Mouse (Mus musculus) v-Abl transformed pro-B cells (cell line): ENCODE results near the gene Olfr1175-ps.

ENCODE experiments used
- in situ Hi-C, 2 experiments: fragments of 400-800 bp; cut with MboI; formaldehyde crosslinking; loops; one replicate each; pipeline ENCODE4 v1.15.1; 2025; ENCODE audit not compliant: unreplicated experiment in 2 of 2

Gene Olfr1175-ps

DNA sequence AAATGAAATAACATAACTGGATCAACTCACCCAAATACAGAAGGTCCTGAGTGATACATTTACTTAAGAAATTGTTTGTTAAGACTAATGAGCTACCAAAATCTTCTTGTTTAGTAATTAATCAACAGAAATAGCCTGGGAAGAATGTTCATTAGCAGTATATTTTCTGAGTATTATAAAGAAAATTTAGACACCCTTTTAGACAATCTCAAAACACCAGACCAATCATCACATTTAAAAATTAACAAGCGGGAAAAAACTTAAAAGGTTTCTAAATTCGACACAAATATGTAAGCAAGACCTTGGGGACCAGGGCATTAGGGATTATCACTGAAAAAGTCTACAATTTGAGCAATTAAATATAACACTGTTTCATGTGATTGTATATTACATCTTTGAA lies at the start of gene Olfr1175-ps:
Olfr1175-ps (minus strand) TSS at position 101 of the 400 bp plus-strand sequence.
- in situ Hi-C loops, result no loop called here

DNA sequence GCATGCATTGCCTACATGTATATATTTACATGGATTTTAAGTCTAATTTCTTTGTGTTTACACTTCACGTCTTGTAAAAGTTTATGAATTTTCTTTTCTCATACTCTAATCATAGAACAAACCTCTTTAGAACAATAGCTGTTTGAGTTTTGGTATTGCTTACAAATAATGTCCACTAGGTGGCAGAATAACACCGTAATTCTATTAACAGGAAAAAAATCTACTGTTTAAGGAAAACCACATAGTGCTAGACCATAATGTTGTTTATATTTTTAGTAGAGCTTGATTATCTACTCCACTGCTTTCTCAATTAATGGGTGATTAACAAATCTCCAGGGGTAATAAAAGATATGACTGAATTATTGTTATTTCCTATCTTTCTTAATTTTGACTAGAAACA lies 29.3 kb upstream of the Olfr1175-ps start:
- in situ Hi-C loops, result no loop called here

DNA sequence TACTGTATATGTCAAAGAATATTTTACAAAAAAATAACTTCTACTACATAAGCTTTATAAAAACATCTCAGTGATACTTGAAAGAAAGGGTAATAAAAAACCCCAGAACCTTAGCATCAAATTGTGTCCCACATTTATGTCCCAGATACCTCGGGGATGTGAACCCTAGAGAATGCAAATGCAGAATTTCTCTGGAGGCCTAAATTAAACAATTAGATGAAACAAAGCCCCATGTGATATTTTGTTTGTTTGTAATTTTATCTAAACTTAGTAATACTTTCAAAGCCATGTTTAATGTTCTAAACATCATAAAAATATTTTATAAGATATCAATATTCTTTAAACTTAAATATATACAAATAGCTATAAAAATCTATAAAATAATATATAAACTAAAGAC lies 19.4 kb upstream of the Olfr1175-ps start, which contains the start of gene Olfr1177-ps:
Olfr1177-ps (minus strand) TSS at position 101 of the 400 bp plus-strand sequence.
- in situ Hi-C loops, result no loop called here

DNA sequence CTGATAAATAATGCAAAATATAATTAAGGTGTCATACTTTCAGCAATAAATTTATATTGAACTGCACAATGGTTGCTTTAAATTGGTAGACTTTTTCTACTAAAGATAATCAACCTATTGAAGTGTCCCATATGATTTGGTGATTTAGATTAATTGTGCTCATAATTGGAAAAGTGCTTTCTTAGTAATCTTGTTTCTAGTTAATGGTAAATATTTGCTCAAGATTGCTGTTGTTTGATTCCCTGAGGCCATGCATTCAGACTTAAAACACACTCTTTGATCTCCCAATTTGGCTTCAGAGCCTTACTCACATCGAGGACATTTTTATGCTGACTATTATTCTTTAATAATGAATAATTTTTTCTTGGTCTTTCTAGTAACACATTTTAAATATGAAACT lies 9.4 kb upstream of the Olfr1175-ps start, which contains the start of gene Olfr1176:
Olfr1176 (plus strand) TSS at position 301 of the 400 bp plus-strand sequence.
- in situ Hi-C loops, result no loop called here

DNA sequence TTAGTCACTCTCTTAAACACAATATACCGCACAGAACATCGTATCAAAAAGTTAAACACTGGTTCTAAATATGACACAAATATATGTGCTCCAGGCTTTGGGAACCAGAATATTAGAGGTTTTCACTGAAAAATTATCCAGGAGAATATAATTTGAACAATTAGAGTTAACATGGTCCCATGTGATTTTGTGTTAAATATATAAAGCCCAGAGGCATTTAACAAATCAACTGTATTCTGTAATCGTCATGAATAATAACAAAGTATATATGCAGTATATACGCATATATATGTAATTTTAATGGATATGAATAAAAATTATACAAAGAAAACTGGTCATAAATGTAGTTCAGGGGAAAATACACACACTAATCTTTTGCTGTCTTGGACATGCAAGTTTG lies 12.0 kb downstream of the Olfr1175-ps start, which contains the start of gene Olfr1174-ps:
Olfr1174-ps (minus strand) TSS at position 101 of the 400 bp plus-strand sequence.
- in situ Hi-C loops, result no loop called here

DNA sequence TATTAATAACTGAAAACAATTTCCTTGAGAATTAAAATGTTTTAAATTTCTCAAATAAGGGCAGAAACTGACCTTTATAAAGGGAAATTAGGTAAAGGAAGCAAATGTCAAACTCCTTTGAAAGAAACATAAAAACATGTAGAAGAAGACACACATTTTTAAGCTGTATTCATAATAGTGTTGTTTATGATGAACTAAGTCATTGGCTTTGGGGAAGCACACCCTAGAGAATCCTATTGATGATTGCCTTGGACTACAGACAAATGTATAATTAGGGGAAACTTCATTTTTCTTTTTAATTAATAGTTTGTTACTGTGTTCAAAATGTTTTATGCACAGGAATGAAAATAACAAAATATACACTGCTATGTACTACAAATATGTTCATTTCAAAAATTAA lies 47.2 kb downstream of the Olfr1175-ps start, which contains the start of gene Olfr1173:
Olfr1173 (minus strand) TSS at position 101 of the 400 bp plus-strand sequence.
- in situ Hi-C loops, result no loop called here
